Mouse (Mus musculus) gastrocnemius, adult 8-10 months (tissue): Measurements from ENCODE around the gene Clec3b. TPM values are rescaled to one million over a fixed set of nuclear protein-coding genes. Genes with fewer than 3 reads are reported as not detected.

ENCODE experiments used
- total RNA-seq, 4 experiments: library from RNA; stranded (reverse); gene quantifications; 2 replicates each; pipeline ENCODE4 v1.2.4; 2022

Gene Clec3b
- total RNA-seq, 4 experiments from 2014 or later = 24.5 to 33.6 (median 28.6) TPM

Other genes starting within 250 kb of the Clec3b start
- under 1 TPM; 0.19 to 0.79 (median 0.52) TPM for gene Zfp105, start 227.9 kb upstream of the Clec3b start, total RNA-seq
- gene 1110059G10Rik, start 199.9 kb upstream of the Clec3b start, total RNA-seq = 10 to 100 TPM in 1 of 4 experiments, 1 to 10 TPM in 3; 5.6 to 11.6 (median 8.4) TPM
- under 1 TPM in 1 of 4 experiments, not detected in 3; 0.45 TPM for gene Kif15, start 199.9 kb upstream of the Clec3b start, total RNA-seq
- gene Tmem42, start 129.6 kb upstream of the Clec3b start, total RNA-seq = 10 to 100 TPM in 2 of 4 experiments, 1 to 10 TPM in 2; 6.5 to 11.0 (median 9.9) TPM
- not detected for gene Tgm4, start 116.2 kb upstream of the Clec3b start, total RNA-seq
- 10 to 100 TPM; 63.9 to 75.0 (median 69.9) TPM for gene Zdhhc3, start 37.7 kb upstream of the Clec3b start, total RNA-seq
- gene Exosc7, start 37.7 kb upstream of the Clec3b start, total RNA-seq = 10 to 100 TPM; 20.5 to 25.8 (median 22.0) TPM
- gene Cdcp1, start 65.1 kb downstream of the Clec3b start, total RNA-seq = not detected
- gene Tmem158, start 109.8 kb downstream of the Clec3b start, total RNA-seq = 1 to 10 TPM in 2 of 4 experiments, under 1 TPM in 2; 0.60 to 1.5 (median 1.0) TPM
- gene Lars2, start 216.0 kb downstream of the Clec3b start, total RNA-seq = 1,000 to 10,000 TPM in 1 of 4 experiments, 10 to 100 TPM in 3; 45.5 to 5,411 (median 74.9) TPM